In the genomic region with DNA sequence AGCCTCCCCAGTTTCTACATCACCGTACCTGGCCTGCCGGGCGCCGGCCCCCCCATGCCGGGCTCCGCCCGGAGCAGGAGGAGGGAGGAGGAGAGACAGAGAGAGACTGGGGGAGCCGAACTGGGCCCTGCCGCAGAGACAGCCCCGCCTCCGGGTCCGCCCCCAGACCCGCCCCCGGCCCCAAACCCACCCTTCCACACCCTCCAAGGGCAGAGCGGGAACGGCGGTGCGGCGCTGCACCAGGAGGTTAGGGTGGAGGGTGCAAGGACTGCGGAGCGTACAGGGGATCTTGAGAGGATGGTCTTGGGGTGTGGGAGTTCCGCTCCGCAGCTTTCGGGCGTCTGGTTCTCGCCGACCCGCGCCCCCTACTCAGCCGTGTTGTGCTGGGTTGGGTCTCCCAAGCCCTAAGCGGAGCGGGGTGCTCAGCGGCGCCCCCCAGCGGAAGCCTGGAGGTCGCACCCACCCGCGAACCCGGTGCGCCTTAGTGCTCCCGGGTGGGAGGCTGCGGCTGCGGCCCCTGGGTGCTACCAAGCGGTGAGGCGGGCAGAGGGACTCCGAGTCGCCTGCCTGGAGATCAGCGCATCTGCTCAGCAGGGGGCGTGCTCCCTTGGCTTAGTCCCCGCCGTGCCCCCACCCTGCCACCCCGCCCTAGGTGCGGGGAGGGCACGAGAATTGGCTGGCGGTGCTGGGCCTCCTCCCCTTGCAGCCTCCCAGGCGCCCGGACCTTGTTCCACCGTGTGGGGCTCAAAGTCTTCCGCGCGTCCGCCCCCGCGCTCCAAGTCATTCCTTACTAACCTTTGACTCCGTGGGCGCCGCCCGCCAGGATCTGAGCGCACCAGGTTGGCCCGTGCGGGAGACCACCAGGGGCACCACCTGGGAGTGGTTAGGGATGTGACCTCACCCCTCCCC, we compare ENCODE assay signal across 8 mouse cellular contexts. TPM values are rescaled to one million over a fixed set of nuclear protein-coding genes. Genes with fewer than 3 reads are reported as not detected.
A peak's percentile ranks its signal among the peaks of the same experiment; 100 is the strongest.
DNase-seq lines count a peak whose midpoint lies in the region; ATAC-seq and TF ChIP-seq lines count a peak whose summit lies in the region.

A gene (minus strand): TSS at position 585 of the 909 bp plus-strand sequence.

- WGBS in heart, embryonic 16.5 days, result under 1% methylated on average over 69 of the region's 71 CpGs
- WGBS in neural tube, embryonic 14.5 days, result under 1% methylated on average over 58 of the region's 71 CpGs

- H3K9me3 ChIP-seq in CH12.LX (replicated peaks; ENCODE audit: low read length), result no peaks in the 10 kb centered on the region
- no peaks in the 10 kb centered on the region for H3K9me3 ChIP-seq in heart, embryonic 16.5 days (replicated peaks; ENCODE audit: control insufficient read depth, low read length)
- no peaks in the 10 kb centered on the region for H3K9me3 ChIP-seq in neural tube, embryonic 14.5 days (ENCODE audit: control insufficient read depth, low read length)

- H3K36me3 ChIP-seq in CH12.LX (replicated peaks in 1 of 2; ENCODE audit: control insufficient read depth in 1 of 2, insufficient read depth in 1 of 2, low read length in 1 of 2), result no peaks in the 10 kb centered on the region
- no peaks in the 10 kb centered on the region for H3K36me3 ChIP-seq in heart, embryonic 16.5 days (ENCODE audit: control insufficient read depth, insufficient read depth)
- peaks cover 4% of the 10 kb centered on the region; the same call in 1 of the 2 replicates for H3K36me3 ChIP-seq in neural tube, embryonic 14.5 days (ENCODE audit: control insufficient read depth, insufficient read depth, low read length)

- peak; percentile 75 for ATAC-seq in erythroid progenitor cell, adult 5-6 weeks (replicated peaks; ENCODE audit: low FRiP score, poor library complexity, severe bottlenecking)
- peak; percentile 80 for ATAC-seq in heart, embryonic 16.5 days (replicated peaks; ENCODE audit: extremely low read depth, insufficient read depth, low FRiP score)
- ATAC-seq in neural tube, embryonic 14.5 days (ENCODE audit: low read depth), result peak; percentile 83

- peak within 1 kb of the TSS; percentile 4; the same call in 1 of the 2 replicates for H3K9ac ChIP-seq in CH12.LX (ENCODE audit: insufficient read depth, low read depth)
- peak within 1 kb of the TSS; percentile 82 for H3K9ac ChIP-seq in heart, embryonic 16.5 days (ENCODE audit: low read length)
- H3K9ac ChIP-seq in neural tube, embryonic 14.5 days (replicated peaks; ENCODE audit: low read depth, low read length), result peak within 1 kb of the TSS; percentile 83

- dilution Hi-C loops in CH12.LX (cut with MboI; ENCODE audit: extremely low pct_ligation_motif_present, extremely low pct_unique_long_range_greater_than_20kb, low sequenced_read_pairs), result no loop called here

- no peak for TF ChIP-seq EP300 in CH12.LX (IDR thresholded peaks at IDR 0.05; ENCODE audit: low read length)

- peak in 1 of 2 experiments; percentile 71; a peak in 2 of 4 replicates for TF ChIP-seq CTCF in CH12.LX (conservative IDR thresholded peaks at IDR 0.05 in 1 of 2, IDR thresholded peaks at IDR 0.05 in 1 of 2; ENCODE audit: low read depth in 2 of 2, low read length in 2 of 2)

- TF ChIP-seq RAD21 in CH12.LX (IDR thresholded peaks at IDR 0.05; ENCODE audit: low read depth, low read length), result no peak; the same call in none of the 2 replicates

- peaks cover 10% of the 10 kb centered on the region for H3K27me3 ChIP-seq in CH12.LX (replicated peaks)
- no peaks in the 10 kb centered on the region for H3K27me3 ChIP-seq in heart, embryonic 16.5 days (ENCODE audit: control insufficient read depth, insufficient read depth, low read length)
- H3K27me3 ChIP-seq in neural tube, embryonic 14.5 days (ENCODE audit: control insufficient read depth, insufficient read depth, low read length), result no peaks in the 10 kb centered on the region

- DNase-seq in CH12.LX (ENCODE audit: extremely low read depth), result peak; percentile 52
- DNase-seq in kidney, postnatal 36 days, result peak; percentile 90 to 91
- peak; percentile 70 to 77 for DNase-seq in lung, adult 18-20 months
- DNase-seq in testis, postnatal 14 days (ENCODE audit: low spot score), result peak; percentile 85

- TF ChIP-seq POLR2A in CH12.LX (IDR thresholded peaks at IDR 0.05; ENCODE audit: low read depth, low read length), result peak; percentile 34; the same call in 1 of the 2 replicates

- H3K4me3 ChIP-seq in CH12.LX (replicated peaks in 1 of 3; ENCODE audit: low read depth in 2 of 3, low read length in 2 of 3, poor library complexity in 1 of 3), result peak within 1 kb of the TSS; percentile 35 to 57 (median 48)
- H3K4me3 ChIP-seq in brown adipose tissue, adult 24 weeks (ENCODE audit: insufficient read depth, low read depth, low read length), result peak within 1 kb of the TSS; percentile 75
- peak within 1 kb of the TSS; percentile 73 for H3K4me3 ChIP-seq in heart, embryonic 16.5 days (ENCODE audit: low read length)
- peak within 1 kb of the TSS; percentile 70 for H3K4me3 ChIP-seq in neural tube, embryonic 14.5 days (ENCODE audit: low read depth, low read length)

- H3K79me2 ChIP-seq in CH12.LX (replicated peaks; ENCODE audit: control insufficient read depth, extremely low read depth, insufficient read depth, poor library complexity, severe bottlenecking), result no peaks in the 10 kb centered on the region

- in situ Hi-C loops in CH12.LX (cut with MboI; ENCODE audit: low pct_ligation_motif_present, low pct_unique_long_range_greater_than_20kb, low sequenced_read_pairs), result no loop called here

- peaks cover 0 to 25% of the 10 kb centered on the region in 2 experiments; a peak in 2 of 4 replicates for H3K4me1 ChIP-seq in CH12.LX (ENCODE audit: control insufficient read depth in 1 of 2, insufficient read depth in 2 of 2)
- no peaks in the 10 kb centered on the region for H3K4me1 ChIP-seq in brown adipose tissue, adult 24 weeks (ENCODE audit: control insufficient read depth, insufficient read depth, insufficient read length, low read length)
- H3K4me1 ChIP-seq in heart, embryonic 16.5 days (ENCODE audit: control insufficient read depth, insufficient read depth, low read length), result peaks cover 13% of the 10 kb centered on the region
- peaks cover 33% of the 10 kb centered on the region for H3K4me1 ChIP-seq in neural tube, embryonic 14.5 days (ENCODE audit: control insufficient read depth, insufficient read depth, low read length)

- H3K27ac ChIP-seq in CH12.LX (ENCODE audit: insufficient read depth, low read depth), result no peak within 1 kb of the TSS
- H3K27ac ChIP-seq in brown adipose tissue, adult 24 weeks (replicated peaks; ENCODE audit: low read depth, low read length), result no peak within 1 kb of the TSS
- H3K27ac ChIP-seq in heart, embryonic 16.5 days (ENCODE audit: low read length), result peak within 1 kb of the TSS; percentile 74
- H3K27ac ChIP-seq in neural tube, embryonic 14.5 days (ENCODE audit: low read depth, low read length), result peak within 1 kb of the TSS; percentile 77

- peak within 1 kb of the TSS; percentile 39 for H3K4me2 ChIP-seq in CH12.LX (ENCODE audit: insufficient read depth, low read depth, poor library complexity, severe bottlenecking)
- H3K4me2 ChIP-seq in heart, embryonic 16.5 days (ENCODE audit: low read depth, low read length), result peak within 1 kb of the TSS; percentile 93
- H3K4me2 ChIP-seq in neural tube, embryonic 14.5 days (ENCODE audit: low read depth, low read length), result peak within 1 kb of the TSS; percentile 90

TF ChIP-seq in CH12.LX, 34 proteins besides CTCF, POLR2A, EP300 and RAD21:
- TF ChIP-seq MAX (IDR thresholded peaks at IDR 0.05; ENCODE audit: low read length), result no peak
- peak; percentile 86 for TF ChIP-seq MAZ (IDR thresholded peaks at IDR 0.05; ENCODE audit: low read depth, low read length)
- peak; percentile 55 for TF ChIP-seq SMC3 (IDR thresholded peaks at IDR 0.05; ENCODE audit: low read depth, low read length)
- TF ChIP-seq CHD2 (IDR thresholded peaks at IDR 0.05; ENCODE audit: low read length), result no peak
- TF ChIP-seq E2F4 (IDR thresholded peaks at IDR 0.05; ENCODE audit: insufficient replicate concordance, low read depth, low read length), result 0 out of 2 replicates have a peak, but pooled peaks have one; percentile 36

RNA-seq across cellular contexts. Expression of the gene that starts here (rescaled TPM):
- 0.67 and 1.4 TPM in 2 replicates for total RNA-seq in CH12.LX (2012; rRNA removed)
- total RNA-seq in CH12.LX (2014; rRNA removed), result 0.28 and 0.34 TPM in 2 replicates
- polyA plus RNA-seq in CH12.LX (2012; ENCODE audit: insufficient read length, low read depth), result 0.35 and 0.43 TPM in 2 replicates
- not detected in 2 replicates for polyA plus RNA-seq in brown adipose tissue, adult 24 weeks (2012; ENCODE audit: insufficient read depth, insufficient read length, missing spikeins)
- 2.5 TPM in 1 of 2 replicates, not detected in the other for total RNA-seq in erythroid progenitor cell, adult 5-6 weeks (2015; ENCODE audit: low replicate concordance)
- total RNA-seq in erythroid progenitor cell, adult 5-6 weeks (2017; ENCODE audit: low replicate concordance), result 1.4 and 4.9 TPM in 2 replicates
- polyA plus RNA-seq in heart, embryonic 16.5 days (2015; fragmentation: Nextera tagmentation; extraction: Ambion mirVana), result 1.6 and 1.9 TPM in 2 replicates
- polyA plus RNA-seq in neural tube, embryonic 14.5 days (2014; fragmentation: Nextera tagmentation; extraction: Ambion mirVana), result 13.6 and 22.3 TPM in 2 replicates

Comparison
In these comparisons a context has a peak if more than half of its experiments do, and no peak if none do; other contexts are left out.
1. H3K27ac ChIP-seq: peak in heart, embryonic 16.5 days (single experiment) and neural tube, embryonic 14.5 days (single experiment); none in CH12.LX (single experiment) and brown adipose tissue, adult 24 weeks (single experiment).
2. H3K4me2 ChIP-seq: peak in every context shown above with its lines; median percentile 93 in heart, embryonic 16.5 days; 90 in neural tube, embryonic 14.5 days; 39 in CH12.LX.
3. H3K9ac ChIP-seq: peak in every context shown above with its lines; median percentile 83 in neural tube, embryonic 14.5 days; 82 in heart, embryonic 16.5 days; 4 in CH12.LX.
4. Peak in every context shown above with its lines, with median percentiles within 50 percentile points of each other: DNase-seq, H3K4me3 ChIP-seq and ATAC-seq.